18 mouse cellular contexts compared by ENCODE assay signal in the genomic region with DNA sequence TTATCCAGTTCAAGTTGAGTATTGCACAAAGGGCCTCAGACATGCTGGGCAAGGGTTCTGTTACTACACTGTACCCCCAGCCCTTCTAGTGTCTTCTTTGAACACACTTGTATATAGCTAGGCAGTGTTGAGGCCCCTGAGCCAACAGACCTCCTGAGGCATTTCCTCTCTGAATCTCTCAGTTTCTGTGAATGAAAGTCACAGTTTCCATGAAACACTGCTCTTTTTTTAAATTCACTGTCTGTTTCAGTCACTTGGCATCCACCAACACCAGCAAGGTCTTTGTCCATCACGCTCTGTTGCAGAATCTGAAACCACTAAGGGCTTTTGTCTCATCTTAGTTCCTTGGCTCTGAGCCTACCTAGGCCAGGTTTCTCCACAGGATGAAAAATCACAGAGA.
A peak's percentile ranks its signal among the peaks of the same experiment; 100 is the strongest.
DNase-seq lines count a peak whose midpoint lies in the region; ATAC-seq lines count a peak whose summit lies in the region.
"Had no signal": no experiment of that assay in that cellular context is flagged by ENCODE, and none has a peak within 500 bp of the region (broad histone marks: within the 10 kb centered on the region; RNA-seq: fewer than 3 reads in every experiment).

No protein-coding gene starts in this region.

- peak; percentile 21 for DNase-seq in cerebellum, adult 11-12 months
- DNase-seq in cerebellum, adult 8-10 months = no peak
- peak; percentile 66 for DNase-seq in heart, adult 11 months
- DNase-seq in brain, adult 2 months (ENCODE audit: low read depth, low spot score) = peak; percentile 45
- no peak for DNase-seq in spleen, postnatal 4 days (ENCODE audit: low spot score in 2 of 2)
- DNase-seq: adrenal gland, adult 8-10 months; adrenal gland, postnatal 36 days; B cell, adult 2 months; gastrocnemius, postnatal 36 days; heart, adult 18-20 months; heart, postnatal 36 days; kidney, adult 11 months had no signal

- H3K4me2 ChIP-seq in heart, embryonic 12.5 days = no peak overlapping the region
- H3K4me2 ChIP-seq in kidney, embryonic 16.5 days (replicated peaks; ENCODE audit: low read depth, low read length) = no peak overlapping the region
- H3K4me2 ChIP-seq: embryonic facial prominence, embryonic 12.5 days; forebrain, embryonic 15.5 days; heart, embryonic 11.5 days; hindbrain, embryonic 15.5 days had no signal

- no peaks in the 10 kb centered on the region for H3K9me3 ChIP-seq in heart, embryonic 12.5 days (replicated peaks)
- H3K9me3 ChIP-seq in kidney, embryonic 16.5 days (ENCODE audit: low read length) = no peaks in the 10 kb centered on the region
- H3K9me3 ChIP-seq: embryonic facial prominence, embryonic 12.5 days; forebrain, embryonic 15.5 days; hindbrain, embryonic 15.5 days had no signal

- 93% methylated on average over 1 of the region's 1 CpGs for WGBS in heart, embryonic 12.5 days
- WGBS in kidney, embryonic 16.5 days = 96% methylated on average over 1 of the region's 1 CpGs

- no peak overlapping the region for H3K9ac ChIP-seq in heart, embryonic 12.5 days
- H3K9ac ChIP-seq in kidney, embryonic 16.5 days (replicated peaks; ENCODE audit: low read length) = no peak overlapping the region
- H3K9ac ChIP-seq: embryonic facial prominence, embryonic 12.5 days; forebrain, embryonic 15.5 days; hindbrain, embryonic 15.5 days had no signal

- peaks cover 6% of the 10 kb centered on the region; the same call in 1 of the 2 replicates for H3K4me1 ChIP-seq in heart, embryonic 12.5 days (replicated peaks)
- H3K4me1 ChIP-seq in kidney, embryonic 16.5 days (ENCODE audit: insufficient read depth, low read length) = no peaks in the 10 kb centered on the region
- H3K4me1 ChIP-seq: embryonic facial prominence, embryonic 12.5 days; forebrain, embryonic 15.5 days; hindbrain, embryonic 15.5 days had no signal

- H3K36me3 ChIP-seq in heart, embryonic 12.5 days = no peaks in the 10 kb centered on the region
- no peaks in the 10 kb centered on the region for H3K36me3 ChIP-seq in kidney, embryonic 16.5 days (ENCODE audit: insufficient read depth, low read length)
- H3K36me3 ChIP-seq: embryonic facial prominence, embryonic 12.5 days; forebrain, embryonic 15.5 days; hindbrain, embryonic 15.5 days had no signal

- ATAC-seq in heart, embryonic 12.5 days (ENCODE audit: insufficient number of reproducible peaks, low FRiP score) = no peak
- ATAC-seq in kidney, embryonic 16.5 days (ENCODE audit: low FRiP score, low TSS enrichment) = no peak
- ATAC-seq: forebrain, embryonic 15.5 days had no signal

- no peak overlapping the region for H3K4me3 ChIP-seq in heart, embryonic 12.5 days
- no peak overlapping the region for H3K4me3 ChIP-seq in kidney, embryonic 16.5 days (ENCODE audit: low read length)
- H3K4me3 ChIP-seq: embryonic facial prominence, embryonic 12.5 days; forebrain, embryonic 15.5 days; hindbrain, embryonic 15.5 days had no signal

- no peak overlapping the region for H3K27ac ChIP-seq in heart, embryonic 12.5 days (ENCODE audit: poor library complexity, severe bottlenecking)
- no peak overlapping the region for H3K27ac ChIP-seq in kidney, embryonic 16.5 days (ENCODE audit: low read length)
- H3K27ac ChIP-seq: embryonic facial prominence, embryonic 12.5 days; forebrain, embryonic 15.5 days; hindbrain, embryonic 15.5 days had no signal

- no peaks in the 10 kb centered on the region for H3K27me3 ChIP-seq in heart, embryonic 12.5 days (replicated peaks)
- no peaks in the 10 kb centered on the region for H3K27me3 ChIP-seq in kidney, embryonic 16.5 days (ENCODE audit: insufficient read depth, low read length)
- H3K27me3 ChIP-seq: embryonic facial prominence, embryonic 12.5 days; forebrain, embryonic 15.5 days; hindbrain, embryonic 15.5 days had no signal

Comparison
In these comparisons a context has a peak if more than half of its experiments do, and no peak if none do; other contexts are left out.
1. DNase-seq: peak in cerebellum, adult 11-12 months (single experiment), heart, adult 11 months (single experiment) and brain, adult 2 months (single experiment); none in cerebellum, adult 8-10 months (single experiment) and spleen, postnatal 4 days (0 of 2).